Mouse (Mus musculus) lung, postnatal 0 days (tissue): ENCODE measurements around the gene Olfr978.
"Not testable (repeated sequence)": the region's sequence is repeated elsewhere in the genome, so short reads cannot be mapped to it uniquely, and the experiment has no call there.

Experiments
- CTCF ChIP-seq: IDR thresholded peaks from 2 replicates; pipeline ENCODE4 v1.5.1; 2016; ENCODE audit warnings: antibody characterized with exemption, mild to moderate bottlenecking
- EP300 ChIP-seq: IDR thresholded peaks from 2 replicates; pipeline ENCODE4 v1.6.1; 2016; ENCODE audit warnings: antibody characterized with exemption, mild to moderate bottlenecking, control low read depth

GRCm38 (mm10) chr9:39976581-39977145, 15.2 kb upstream of the Olfr978 start:
- TF ChIP-seq EP300, CTCF: not testable (repeated sequence)
